Mouse (Mus musculus) ES-Bruce4 (cell line): Measurements from ENCODE around the gene Slc16a3.

Experiments
- CTCF ChIP-seq: IDR thresholded peaks from one replicate; pipeline ENCODE4 v1.8.1; 2011; ENCODE audit warnings: low read depth, low read length
- EP300 ChIP-seq: IDR thresholded peaks from 2 replicates; pipeline ENCODE4 v1.6.1; 2011; ENCODE audit warnings: low read depth, low read length; ENCODE audit not compliant: insufficient read depth
- POLR2A ChIP-seq: IDR thresholded peaks from one replicate; pipeline ENCODE4 v1.8.1; 2011; ENCODE audit warnings: low read length; ENCODE audit not compliant: insufficient read depth

- TF ChIP-seq POLR2A (no peak), CTCF (no peak), EP300 (no peak)
These were observed 12.0 kb downstream of the Slc16a3 start for GRCm38 (mm10) chr11:120960248-120960647.
